Mouse (Mus musculus) embryonic fibroblast, embryonic 13.5 days (primary cell): ENCODE data around the gene Plekha3.

Source experiments
- CTCF ChIP-seq: IDR thresholded peaks from 2 replicates; pipeline ENCODE4 v1.5.1; 2011; ENCODE audit warnings: mild to moderate bottlenecking, control low read depth, low read length, moderate library complexity, borderline replicate concordance; ENCODE audit not compliant: insufficient read depth
- POLR2A ChIP-seq: IDR thresholded peaks from 2 replicates; pipeline ENCODE4 v1.6.1; 2011; ENCODE audit warnings: low read depth, mild to moderate bottlenecking, control low read depth, low read length, moderate library complexity

- no peak for TF ChIP-seq CTCF
- TF ChIP-seq POLR2A, result no peak
Observed at GRCm38 (mm10) chr2:76719650-76720049, 44.6 kb downstream of the Plekha3 start.
